ENCODE assay signal across 8 mouse cellular contexts in genomic region chr3:57470981-57471601, GRCm38 (mm10). TPM values are rescaled to one million over a fixed set of nuclear protein-coding genes. Genes with fewer than 3 reads are reported as not detected.
DNase-seq lines count a peak whose midpoint lies in the region; ATAC-seq and TF ChIP-seq lines count a peak whose summit lies in the region.

No protein-coding gene starts in this region.

- DNase-seq in adrenal gland, adult 18-20 months (ENCODE audit: low spot score in 2 of 2): peak; percentile 26 to 32
- peak; percentile 29 for DNase-seq in left cerebral cortex, postnatal 4 days
- DNase-seq in midbrain, embryonic 11.5 days (ENCODE audit: low spot score, missing footprints): peak; percentile 93
- DNase-seq in spleen, adult 12 weeks (ENCODE audit: low spot score): no peak

- peak overlapping the region; percentile 46 for H3ac ChIP-seq in C2C12 (ENCODE audit: control insufficient read depth, insufficient read length, low read depth)

- H3K27ac ChIP-seq in forebrain, embryonic 15.5 days (replicated peaks): peak overlapping the region; percentile 79
- peak overlapping the region; percentile 64 for H3K27ac ChIP-seq in hindbrain, embryonic 12.5 days
- peak overlapping the region; percentile 64 for H3K27ac ChIP-seq in midbrain, embryonic 11.5 days (ENCODE audit: low read depth, low read length)
- peak overlapping the region; percentile 80 for H3K27ac ChIP-seq in stomach, embryonic 15.5 days

- peak overlapping the region; percentile 33; the same call in 1 of the 2 replicates for H3K9ac ChIP-seq in forebrain, embryonic 15.5 days (replicated peaks)
- H3K9ac ChIP-seq in hindbrain, embryonic 12.5 days: peak overlapping the region; percentile 42
- peak overlapping the region; percentile 49; the same call in 1 of the 2 replicates for H3K9ac ChIP-seq in midbrain, embryonic 11.5 days (ENCODE audit: low read length)
- no peak overlapping the region for H3K9ac ChIP-seq in stomach, embryonic 15.5 days

- WGBS in forebrain, embryonic 15.5 days: 1% methylated on average over 15 of the region's 15 CpGs
- 5% methylated on average over 15 of the region's 15 CpGs for WGBS in hindbrain, embryonic 12.5 days
- 2% methylated on average over 15 of the region's 15 CpGs for WGBS in midbrain, embryonic 11.5 days
- 10% methylated on average over 15 of the region's 15 CpGs for WGBS in stomach, embryonic 15.5 days

- H3K79me3 ChIP-seq in C2C12 (ENCODE audit: low read depth): peaks cover 10% of the 10 kb centered on the region

- H3K27me3 ChIP-seq in C2C12 (ENCODE audit: control insufficient read depth, insufficient read depth, insufficient read length): no peaks in the 10 kb centered on the region
- H3K27me3 ChIP-seq in forebrain, embryonic 15.5 days: no peaks in the 10 kb centered on the region
- H3K27me3 ChIP-seq in hindbrain, embryonic 12.5 days: no peaks in the 10 kb centered on the region
- H3K27me3 ChIP-seq in midbrain, embryonic 11.5 days (ENCODE audit: control insufficient read depth, insufficient read depth, low read length): no peaks in the 10 kb centered on the region
- no peaks in the 10 kb centered on the region for H3K27me3 ChIP-seq in stomach, embryonic 15.5 days (replicated peaks)

- peaks cover 25% of the 10 kb centered on the region for H3K4me1 ChIP-seq in forebrain, embryonic 15.5 days
- H3K4me1 ChIP-seq in hindbrain, embryonic 12.5 days: peaks cover 23% of the 10 kb centered on the region
- H3K4me1 ChIP-seq in midbrain, embryonic 11.5 days (ENCODE audit: control insufficient read depth, insufficient read depth, low read length): peaks cover 22% of the 10 kb centered on the region
- H3K4me1 ChIP-seq in stomach, embryonic 15.5 days: peaks cover 12% of the 10 kb centered on the region; the same call in 1 of the 2 replicates

- intact Hi-C loops in left cerebral cortex, postnatal 4 days (cut with DNase I): no loop called here

- H3K9me3 ChIP-seq in forebrain, embryonic 15.5 days: no peaks in the 10 kb centered on the region
- H3K9me3 ChIP-seq in hindbrain, embryonic 12.5 days (replicated peaks): no peaks in the 10 kb centered on the region
- H3K9me3 ChIP-seq in midbrain, embryonic 11.5 days (ENCODE audit: control insufficient read depth, low read length): no peaks in the 10 kb centered on the region
- H3K9me3 ChIP-seq in stomach, embryonic 15.5 days: no peaks in the 10 kb centered on the region

- peaks cover 21% of the 10 kb centered on the region for H3K36me3 ChIP-seq in C2C12 (ENCODE audit: control insufficient read depth, insufficient read depth)
- no peaks in the 10 kb centered on the region for H3K36me3 ChIP-seq in forebrain, embryonic 15.5 days
- H3K36me3 ChIP-seq in hindbrain, embryonic 12.5 days: no peaks in the 10 kb centered on the region
- no peaks in the 10 kb centered on the region for H3K36me3 ChIP-seq in midbrain, embryonic 11.5 days (ENCODE audit: control insufficient read depth, insufficient read depth, low read length)
- no peaks in the 10 kb centered on the region for H3K36me3 ChIP-seq in stomach, embryonic 15.5 days

- H3K4me3 ChIP-seq in C2C12 (ENCODE audit: insufficient read depth, poor library complexity, severe bottlenecking): no peak overlapping the region
- H3K4me3 ChIP-seq in forebrain, embryonic 15.5 days: peak overlapping the region; percentile 33
- H3K4me3 ChIP-seq in hindbrain, embryonic 12.5 days: peak overlapping the region; percentile 9; the same call in 1 of the 2 replicates
- H3K4me3 ChIP-seq in midbrain, embryonic 11.5 days (ENCODE audit: low read depth, low read length): no peak overlapping the region; the same call in 1 of the 2 replicates
- peak overlapping the region; percentile 18; the same call in 1 of the 2 replicates for H3K4me3 ChIP-seq in stomach, embryonic 15.5 days (replicated peaks)

- H3K4me2 ChIP-seq in forebrain, embryonic 15.5 days (replicated peaks): peak overlapping the region; percentile 40
- H3K4me2 ChIP-seq in hindbrain, embryonic 12.5 days (replicated peaks): peak overlapping the region; percentile 44
- peak overlapping the region; percentile 37 for H3K4me2 ChIP-seq in midbrain, embryonic 11.5 days
- peak overlapping the region; percentile 48 for H3K4me2 ChIP-seq in stomach, embryonic 15.5 days

- TF ChIP-seq CTCF in C2C12 (IDR thresholded peaks at IDR 0.05; ENCODE audit: control insufficient read depth, insufficient read depth, insufficient read length): no peak

- H3K79me2 ChIP-seq in C2C12 (ENCODE audit: control insufficient read depth, insufficient read depth): peaks cover 47% of the 10 kb centered on the region

- peak; percentile 73 for ATAC-seq in forebrain, embryonic 15.5 days (replicated peaks)
- ATAC-seq in hindbrain, embryonic 12.5 days (ENCODE audit: low FRiP score): peak; percentile 55
- ATAC-seq in midbrain, embryonic 11.5 days (ENCODE audit: low FRiP score): peak; percentile 79
- ATAC-seq in stomach, embryonic 15.5 days (ENCODE audit: insufficient read depth, low FRiP score, low read depth): peak; percentile 59; the same call in 1 of the 2 replicates

TF ChIP-seq in C2C12, 6 proteins besides CTCF, POLR2A, EP300 and RAD21:
- TF ChIP-seq MYOD1 (IDR thresholded peaks at IDR 0.05; ENCODE audit: control insufficient read depth, insufficient read length, low read depth) (no peak), MAX (IDR thresholded peaks at IDR 0.05) (no peak), CEBPB (IDR thresholded peaks at IDR 0.05; ENCODE audit: low read depth) (no peak), FOSL1 (IDR thresholded peaks at IDR 0.05; ENCODE audit: insufficient read depth, low read length, poor library complexity, severe bottlenecking) (no peak), MYOG (IDR thresholded peaks at IDR 0.05; ENCODE audit: control insufficient read depth, extremely low read depth, insufficient read length) (no peak), USF1 (IDR thresholded peaks at IDR 0.05; ENCODE audit: low read depth) (no peak)

RNA-seq across cellular contexts. Expression of gene Tm4sf4, which starts 46.0 kb away (rescaled TPM):
- polyA plus RNA-seq in C2C12 (2012; fragmentation: generic; extraction: Trizol): 0.33 TPM
- total RNA-seq in adrenal gland, adult 18-20 months (2021): 1 to 10 TPM; 1.2 to 1.9 TPM
- polyA plus RNA-seq in forebrain, embryonic 15.5 days (2015; fragmentation: Nextera tagmentation; extraction: Ambion mirVana): 0.11 TPM in 1 of 2 replicates, not detected in the other
- polyA plus RNA-seq in hindbrain, embryonic 12.5 days (2016; fragmentation: Nextera tagmentation; extraction: Ambion mirVana): 0.23 TPM in 1 of 2 replicates, not detected in the other
- total RNA-seq in left cerebral cortex, postnatal 4 days (2021): not detected
- 0.08 TPM in 1 of 2 replicates, not detected in the other for polyA plus RNA-seq in midbrain, embryonic 11.5 days (2014; fragmentation: Nextera tagmentation; extraction: Ambion mirVana)
- polyA plus RNA-seq in stomach, embryonic 15.5 days (2015; fragmentation: Nextera tagmentation; extraction: Ambion mirVana): 23.4 and 29.7 TPM in 2 replicates

Comparison
In these comparisons a context has a peak if more than half of its experiments do, and no peak if none do; other contexts are left out.
1. H3K4me3 ChIP-seq: peak in forebrain, embryonic 15.5 days (single experiment), hindbrain, embryonic 12.5 days (single experiment) and stomach, embryonic 15.5 days (single experiment); none in C2C12 (single experiment) and midbrain, embryonic 11.5 days (single experiment).
2. RNA of gene Tm4sf4, which starts 46.0 kb away (polyA plus RNA-seq): 23.4 to 29.7 TPM in stomach, embryonic 15.5 days; 0.33 TPM in C2C12 (single experiment), 0.23 TPM in hindbrain, embryonic 12.5 days, 0.11 TPM in forebrain, embryonic 15.5 days and 0.08 TPM in midbrain, embryonic 11.5 days; every median in the first group is over 10 times any median in the second.
3. Peak in every context shown above with its lines, with median percentiles within 50 percentile points of each other: ATAC-seq, H3K27ac ChIP-seq and H3K4me2 ChIP-seq.